Mouse (Mus musculus): ENCODE results near the gene Cxcr5.

- TF ChIP-seq POLR2A (IDR thresholded peaks at IDR 0.05; ENCODE audit: borderline replicate concordance, extremely low read depth, low read depth, low read length) (no peak), CTCF (IDR thresholded peaks at IDR 0.05; ENCODE audit: insufficient read depth, low read length) (no peak)
Observed at GRCm38 (mm10) chr9:44461950-44462349, 99.7 kb downstream of the Cxcr5 start.

All from lung, adult 2 months (tissue).